Mouse (Mus musculus): ENCODE data around the gene Ttc27. TPM values are rescaled to one million over a fixed set of nuclear protein-coding genes. Genes with fewer than 3 reads are reported as not detected.
A peak's percentile ranks its signal among the peaks of the same experiment; 100 is the strongest.

Gene Ttc27
- total and polyA plus RNA-seq, 3 experiments: 52.9 to 92.9 (median 70.3) TPM

GRCm38 (mm10) chr17:74887039-74887438, 169.5 kb downstream of the Ttc27 start:
- Histone ChIP-seq H3K79me2 (replicated peaks; ENCODE audit: control insufficient read depth, extremely low read depth, insufficient read depth, poor library complexity, severe bottlenecking) (no peaks in the 10 kb centered on the region), H3K4me2 (ENCODE audit: insufficient read depth, low read depth, poor library complexity, severe bottlenecking) (no peak overlapping the region), H3K4me1 (ENCODE audit: control insufficient read depth in 1 of 2, insufficient read depth in 2 of 2) (peaks cover 4 to 12% of the 10 kb centered on the region in 2 experiments; a peak in 3 of 4 replicates), H3K9me3 (replicated peaks; ENCODE audit: low read length) (no peaks in the 10 kb centered on the region), H3K27ac (ENCODE audit: insufficient read depth, low read depth) (no peak overlapping the region), H3K4me3 (replicated peaks in 1 of 3; ENCODE audit: low read depth in 2 of 3, low read length in 2 of 3, poor library complexity in 1 of 3) (no peak overlapping the region), H3K36me3 (replicated peaks in 1 of 2; ENCODE audit: control insufficient read depth in 1 of 2, insufficient read depth in 1 of 2, low read length in 1 of 2) (no peaks in the 10 kb centered on the region), H3K9ac (ENCODE audit: insufficient read depth, low read depth) (no peak overlapping the region), H3K27me3 (replicated peaks) (no peaks in the 10 kb centered on the region)
- dilution Hi-C loops (cut with MboI; ENCODE audit: extremely low pct_ligation_motif_present, extremely low pct_unique_long_range_greater_than_20kb, low sequenced_read_pairs) (no loop called here), in situ Hi-C loops (cut with MboI; ENCODE audit: low pct_ligation_motif_present, low pct_unique_long_range_greater_than_20kb, low sequenced_read_pairs) (no loop called here)
- TF ChIP-seq BHLHE40 (IDR thresholded peaks at IDR 0.05; ENCODE audit: low read depth, low read length) (no peak), POLR2AphosphoS2 (IDR thresholded peaks at IDR 0.05; ENCODE audit: low read depth, low read length) (no peak), RAD21 (IDR thresholded peaks at IDR 0.05; ENCODE audit: low read depth, low read length) (no peak), ETS1 (conservative IDR thresholded peaks at IDR 0.05; ENCODE audit: low read depth, low read length) (peak; percentile 39; the same call in 1 of the 2 replicates)
- DNase-seq (ENCODE audit: extremely low read depth): peak; percentile 34

- Histone ChIP-seq H3K36me3 (replicated peaks in 1 of 2; ENCODE audit: control insufficient read depth in 1 of 2, insufficient read depth in 1 of 2, low read length in 1 of 2) (no peaks in the 10 kb centered on the region), H3K27me3 (replicated peaks) (no peaks in the 10 kb centered on the region), H3K9ac (ENCODE audit: insufficient read depth, low read depth) (no peak overlapping the region), H3K4me2 (ENCODE audit: insufficient read depth, low read depth, poor library complexity, severe bottlenecking) (no peak overlapping the region), H3K9me3 (replicated peaks; ENCODE audit: low read length) (no peaks in the 10 kb centered on the region), H3K4me3 (replicated peaks in 1 of 3; ENCODE audit: low read depth in 2 of 3, low read length in 2 of 3, poor library complexity in 1 of 3) (no peak overlapping the region), H3K79me2 (replicated peaks; ENCODE audit: control insufficient read depth, extremely low read depth, insufficient read depth, poor library complexity, severe bottlenecking) (no peaks in the 10 kb centered on the region), H3K4me1 (ENCODE audit: control insufficient read depth in 1 of 2, insufficient read depth in 2 of 2) (peaks cover 4 to 12% of the 10 kb centered on the region in 2 experiments; a peak in 3 of 4 replicates), H3K27ac (ENCODE audit: insufficient read depth, low read depth) (no peak overlapping the region)
- no peak for TF ChIP-seq EP300 (IDR thresholded peaks at IDR 0.05; ENCODE audit: low read length)
- TF ChIP-seq MXI1 (IDR thresholded peaks at IDR 0.05; ENCODE audit: low read depth, low read length): no peak
- dilution Hi-C loops (cut with MboI; ENCODE audit: extremely low pct_ligation_motif_present, extremely low pct_unique_long_range_greater_than_20kb, low sequenced_read_pairs): no loop called here
- DNase-seq (ENCODE audit: extremely low read depth): no peak
- in situ Hi-C loops (cut with MboI; ENCODE audit: low pct_ligation_motif_present, low pct_unique_long_range_greater_than_20kb, low sequenced_read_pairs): no loop called here
Observed at GRCm38 (mm10) chr17:74888836-74889534, 171.5 kb downstream of the Ttc27 start.

GRCm38 (mm10) chr17:74889535-74890117, 172.1 kb downstream of the Ttc27 start:
- in situ Hi-C loops (cut with MboI; ENCODE audit: low pct_ligation_motif_present, low pct_unique_long_range_greater_than_20kb, low sequenced_read_pairs): no loop called here
- Histone ChIP-seq H3K27me3 (replicated peaks) (no peaks in the 10 kb centered on the region), H3K79me2 (replicated peaks; ENCODE audit: control insufficient read depth, extremely low read depth, insufficient read depth, poor library complexity, severe bottlenecking) (no peaks in the 10 kb centered on the region), H3K4me3 (replicated peaks in 1 of 3; ENCODE audit: low read depth in 2 of 3, low read length in 2 of 3, poor library complexity in 1 of 3) (no peak overlapping the region), H3K9me3 (replicated peaks; ENCODE audit: low read length) (no peaks in the 10 kb centered on the region), H3K9ac (ENCODE audit: insufficient read depth, low read depth) (no peak overlapping the region), H3K27ac (ENCODE audit: insufficient read depth, low read depth) (no peak overlapping the region), H3K4me2 (ENCODE audit: insufficient read depth, low read depth, poor library complexity, severe bottlenecking) (no peak overlapping the region), H3K4me1 (ENCODE audit: control insufficient read depth in 1 of 2, insufficient read depth in 2 of 2) (peaks cover 4 to 12% of the 10 kb centered on the region in 2 experiments; a peak in 3 of 4 replicates), H3K36me3 (replicated peaks in 1 of 2; ENCODE audit: control insufficient read depth in 1 of 2, insufficient read depth in 1 of 2, low read length in 1 of 2) (no peaks in the 10 kb centered on the region)
- no peak for DNase-seq (ENCODE audit: extremely low read depth)
- dilution Hi-C loops (cut with MboI; ENCODE audit: extremely low pct_ligation_motif_present, extremely low pct_unique_long_range_greater_than_20kb, low sequenced_read_pairs): no loop called here
- TF ChIP-seq ELF1 (IDR thresholded peaks at IDR 0.05; ENCODE audit: low read depth, low read length) (no peak), PAX5 (IDR thresholded peaks at IDR 0.05; ENCODE audit: low read length) (no peak), MAZ (IDR thresholded peaks at IDR 0.05; ENCODE audit: low read depth, low read length) (no peak), MXI1 (IDR thresholded peaks at IDR 0.05; ENCODE audit: low read depth, low read length) (no peak), MEF2A (IDR thresholded peaks at IDR 0.05; ENCODE audit: borderline replicate concordance, low read depth, low read length) (no peak), CHD2 (IDR thresholded peaks at IDR 0.05; ENCODE audit: low read length) (no peak)

Data from CH12.LX (cell line).